Mouse (Mus musculus) bone marrow macrophage, adult 2 months (primary cell): ENCODE measurements around the gene Pla2g6.

Source experiments
- CTCF ChIP-seq: IDR thresholded peaks from 2 replicates; pipeline ENCODE4 v1.5.1; 2012; ENCODE audit warnings: low read depth, mild to moderate bottlenecking, low read length, moderate library complexity
- POLR2A ChIP-seq: IDR thresholded peaks from 2 replicates; pipeline ENCODE4 v1.6.1; 2012; ENCODE audit warnings: mild to moderate bottlenecking, low read depth, low read length, borderline replicate concordance

DNA sequence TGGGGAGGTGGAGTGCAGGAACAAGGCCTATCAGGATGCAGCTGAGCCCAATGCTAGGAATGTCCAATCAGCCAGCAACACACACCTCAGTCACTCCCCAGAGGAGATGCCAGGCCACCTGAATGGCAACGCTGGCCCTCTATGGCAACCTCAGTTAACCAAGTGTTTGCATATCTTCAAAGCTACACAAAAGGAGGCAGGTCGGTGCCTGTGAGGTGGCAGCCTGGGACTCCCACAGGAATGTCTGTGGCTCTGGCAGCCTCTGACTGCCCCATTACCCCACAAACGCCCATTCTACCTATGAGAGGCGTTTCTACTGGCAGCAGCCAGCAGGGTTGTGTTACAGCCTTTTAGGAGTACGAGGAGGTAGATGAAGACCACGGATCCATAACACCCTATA, 29.6 kb downstream of the Pla2g6 start:
- TF ChIP-seq CTCF (no peak), POLR2A (no peak)
